8 mouse cellular contexts compared by ENCODE assay signal in the genomic region with DNA sequence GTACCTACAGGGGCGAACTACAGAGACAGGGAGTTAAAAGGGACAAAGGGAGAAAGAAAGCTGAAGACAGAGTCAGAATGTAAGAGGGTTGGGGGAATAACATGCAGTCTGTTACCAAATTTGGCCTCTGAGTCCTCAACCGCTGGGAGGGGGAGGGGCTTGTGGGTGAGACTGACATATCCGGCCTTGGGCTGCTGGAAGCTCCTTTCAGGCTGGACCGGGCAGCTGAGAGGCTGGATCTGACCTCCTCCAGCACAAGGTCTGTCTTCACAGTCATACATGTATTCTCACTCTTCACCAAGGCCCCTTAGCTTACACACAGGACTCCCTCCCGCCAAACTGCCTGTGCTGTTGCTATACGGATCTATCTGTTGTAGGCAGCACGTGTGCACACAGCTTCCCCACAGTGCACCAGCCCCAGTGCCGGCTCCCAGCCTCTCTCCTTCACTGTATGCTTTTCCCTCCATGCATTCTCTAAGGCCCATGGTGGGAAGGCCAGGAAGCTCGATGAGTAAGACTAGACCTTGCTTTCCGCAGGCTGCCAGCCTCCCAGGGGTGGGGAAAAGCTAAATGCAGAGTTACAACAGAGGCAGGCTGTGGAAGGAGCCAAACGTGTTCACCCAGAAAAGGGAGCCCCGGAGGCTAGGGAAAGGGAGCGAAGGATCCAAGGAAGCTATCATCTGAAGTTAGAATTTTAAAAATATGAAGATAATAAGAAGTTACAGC. TPM values are rescaled to one million over a fixed set of nuclear protein-coding genes. Genes with fewer than 3 reads are reported as not detected.
DNase-seq lines count a peak whose midpoint lies in the region; ATAC-seq lines count a peak whose summit lies in the region.

No protein-coding gene starts in this region.

- H3K9me3 ChIP-seq in lung, embryonic 15.5 days: no peaks in the 10 kb centered on the region

- H3K9ac ChIP-seq in lung, embryonic 15.5 days: peak overlapping the region; percentile 80

- H3K27ac ChIP-seq in lung, embryonic 15.5 days: peak overlapping the region; percentile 99

- no peaks in the 10 kb centered on the region for H3K27me3 ChIP-seq in lung, embryonic 15.5 days

- ATAC-seq in lung, embryonic 15.5 days (ENCODE audit: borderline replicate concordance, extremely low read depth, low FRiP score, low TSS enrichment): peak; percentile 70

- peaks cover 54% of the 10 kb centered on the region for H3K4me1 ChIP-seq in lung, embryonic 15.5 days

- WGBS in lung, embryonic 15.5 days: 11% methylated on average over 11 of the region's 13 CpGs

- peak overlapping the region; percentile 69 for H3K4me2 ChIP-seq in lung, embryonic 15.5 days

- peak overlapping the region; percentile 62 for H3K4me3 ChIP-seq in lung, embryonic 15.5 days

- DNase-seq in ovary, adult 18-20 months (ENCODE audit: low spot score): peak; percentile 67
- no peak for DNase-seq in ovary, postnatal 10 days (ENCODE audit: low spot score)
- DNase-seq in c-Kit-positive CD71-positive TER-119-positive erythroid progenitor cells, embryonic 14.5 days (ENCODE audit: low spot score): peak; percentile 32
- peak; percentile 70 for DNase-seq in heart, adult 8-10 months (ENCODE audit: low spot score)
- DNase-seq in kidney, adult 18-20 months: peak; percentile 77
- DNase-seq in retina, postnatal 1 day: peak; percentile 36
- DNase-seq in cerebellum, adult 18-20 months: no peak

- H3K36me3 ChIP-seq in lung, embryonic 15.5 days: peaks cover 34% of the 10 kb centered on the region

RNA-seq across cellular contexts. Expression of a gene that starts 3.3 kb away (rescaled TPM):
- 10 to 100 TPM; 39.7 to 48.8 (median 43.2) TPM for total RNA-seq in heart, adult 8-10 months (2022)
- polyA plus RNA-seq in lung, embryonic 15.5 days (2015; fragmentation: Nextera tagmentation; extraction: Ambion mirVana): 62.7 and 63.2 TPM in 2 replicates

RNA-seq across cellular contexts. Expression of a gene that starts 3.7 kb away (rescaled TPM):
- total RNA-seq in heart, adult 8-10 months (2022): 100 to 1,000 TPM in 2 of 4 experiments, 10 to 100 TPM in 2; 96.1 to 117 (median 101) TPM
- 97.9 and 98.2 TPM in 2 replicates for polyA plus RNA-seq in lung, embryonic 15.5 days (2015; fragmentation: Nextera tagmentation; extraction: Ambion mirVana)

RNA-seq across cellular contexts. Expression of a gene that starts 19.7 kb away (rescaled TPM):
- total RNA-seq in heart, adult 8-10 months (2022): 10 to 100 TPM; 31.3 to 39.6 (median 34.6) TPM
- 23.7 and 32.2 TPM in 2 replicates for polyA plus RNA-seq in lung, embryonic 15.5 days (2015; fragmentation: Nextera tagmentation; extraction: Ambion mirVana)

RNA-seq across cellular contexts. Expression of a gene that starts 19.9 kb away (rescaled TPM):
- total RNA-seq in heart, adult 8-10 months (2022): 10 to 100 TPM; 11.7 to 14.0 (median 13.0) TPM
- polyA plus RNA-seq in lung, embryonic 15.5 days (2015; fragmentation: Nextera tagmentation; extraction: Ambion mirVana): 19.0 and 21.1 TPM in 2 replicates

RNA-seq across cellular contexts. Expression of a gene that starts 25.5 kb away (rescaled TPM):
- total RNA-seq in heart, adult 8-10 months (2022): under 1 TPM in 1 of 4 experiments, not detected in 3; 0.52 TPM
- 0.77 and 1.5 TPM in 2 replicates for polyA plus RNA-seq in lung, embryonic 15.5 days (2015; fragmentation: Nextera tagmentation; extraction: Ambion mirVana)

Comparison
In these comparisons a context has a peak if more than half of its experiments do, and no peak if none do; other contexts are left out.
1. DNase-seq: peak in ovary, adult 18-20 months (single experiment), c-Kit-positive CD71-positive TER-119-positive erythroid progenitor cells, embryonic 14.5 days (single experiment), heart, adult 8-10 months (single experiment), kidney, adult 18-20 months (single experiment) and retina, postnatal 1 day (single experiment); none in ovary, postnatal 10 days (single experiment) and cerebellum, adult 18-20 months (0 of 2).